In genomic region chr13:58538966-58539365, GRCm38 (mm10) we compare ENCODE assay signal across 16 mouse cellular contexts.
"Had no signal": no experiment of that assay in that cellular context is flagged by ENCODE, and none has a peak within 500 bp of the region (broad histone marks: within the 10 kb centered on the region; RNA-seq: fewer than 3 reads in every experiment).

No protein-coding gene starts in this region.

- DNase-seq: kidney, adult 11 months; kidney, adult 8-10 months; kidney, postnatal 10 days; kidney, postnatal 36 days; left cerebral cortex, postnatal 4 days; lung, embryonic 14.5 days; thymus, adult 18-20 months; thymus, postnatal 36 days had no signal

- H3K4me1 ChIP-seq: kidney, embryonic 15.5 days had no signal

- H3K4me3 ChIP-seq: intestine, embryonic 15.5 days; kidney, embryonic 15.5 days; limb, embryonic 12.5 days; limb, embryonic 15.5 days; midbrain, embryonic 12.5 days had no signal

- H3K27ac ChIP-seq: intestine, embryonic 15.5 days; kidney, embryonic 15.5 days; limb, embryonic 12.5 days; limb, embryonic 15.5 days; macrophage; midbrain, embryonic 12.5 days had no signal

- H3K9me3 ChIP-seq: intestine, embryonic 15.5 days; kidney, embryonic 15.5 days; limb, embryonic 12.5 days; limb, embryonic 15.5 days; midbrain, embryonic 12.5 days had no signal

- H3K27me3 ChIP-seq: intestine, embryonic 15.5 days; kidney, embryonic 15.5 days; limb, embryonic 12.5 days; limb, embryonic 15.5 days; midbrain, embryonic 12.5 days had no signal

- H3K36me3 ChIP-seq: intestine, embryonic 15.5 days; kidney, embryonic 15.5 days; limb, embryonic 12.5 days; limb, embryonic 15.5 days; midbrain, embryonic 12.5 days had no signal

- ATAC-seq: intestine, embryonic 15.5 days; lung, postnatal 0 days; midbrain, embryonic 16.5 days had no signal

- H3K9ac ChIP-seq: intestine, embryonic 15.5 days; kidney, embryonic 15.5 days; limb, embryonic 12.5 days; limb, embryonic 15.5 days; lung, embryonic 14.5 days; midbrain, embryonic 12.5 days had no signal

- H3K4me2 ChIP-seq: intestine, embryonic 15.5 days; kidney, embryonic 15.5 days; limb, embryonic 12.5 days; limb, embryonic 15.5 days; lung, embryonic 14.5 days; midbrain, embryonic 12.5 days had no signal
